Mouse (Mus musculus): Measurements from ENCODE around the gene Osbpl7.

DNA sequence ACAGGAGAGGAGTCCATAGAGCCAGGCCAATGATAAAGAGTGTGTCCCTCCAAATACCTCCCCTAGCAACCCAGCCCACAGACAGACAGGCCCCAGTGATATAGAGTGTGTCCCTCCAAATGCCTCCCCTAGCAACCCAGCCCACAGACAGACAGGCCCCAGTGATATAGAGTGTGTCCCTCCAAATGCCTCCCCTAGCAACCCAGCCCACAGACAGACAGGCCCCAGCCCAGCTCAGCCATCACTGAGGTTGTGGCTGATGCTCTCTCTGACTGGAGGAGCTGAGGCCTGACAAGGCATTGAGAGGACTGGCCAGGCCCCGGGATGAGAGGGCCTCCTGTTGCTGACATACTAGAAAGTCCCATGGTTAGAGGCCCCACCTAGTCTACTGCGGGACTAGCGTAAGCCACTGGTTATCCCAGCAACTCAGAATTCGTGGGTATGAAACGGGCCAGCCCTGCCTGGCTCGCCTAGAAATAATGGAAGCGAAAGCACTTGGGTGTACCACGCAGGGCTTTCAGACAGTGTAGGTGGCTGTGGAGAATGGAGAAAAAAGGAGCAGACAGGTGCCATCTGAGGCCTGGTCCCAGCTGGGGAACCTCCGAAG lies 62.2 kb downstream of the Osbpl7 start:
- no peak for TF ChIP-seq CTCF (IDR thresholded peaks at IDR 0.05; ENCODE audit: control insufficient read depth, insufficient read depth, low read length)
- TF ChIP-seq POLR2A (IDR thresholded peaks at IDR 0.05; ENCODE audit: borderline replicate concordance, control insufficient read depth, low read depth, low read length): no peak
